Mouse (Mus musculus) cerebellum, postnatal 36 days (tissue): ENCODE data around the gene Troap.

Source experiments
- DNase-seq, 2 experiments: peaks; one replicate each; pipeline ENCODE4 v3.0.0; 2021 to 2022; ENCODE audit warnings: mixed read lengths in 2 of 2

Troap gene

DNA sequence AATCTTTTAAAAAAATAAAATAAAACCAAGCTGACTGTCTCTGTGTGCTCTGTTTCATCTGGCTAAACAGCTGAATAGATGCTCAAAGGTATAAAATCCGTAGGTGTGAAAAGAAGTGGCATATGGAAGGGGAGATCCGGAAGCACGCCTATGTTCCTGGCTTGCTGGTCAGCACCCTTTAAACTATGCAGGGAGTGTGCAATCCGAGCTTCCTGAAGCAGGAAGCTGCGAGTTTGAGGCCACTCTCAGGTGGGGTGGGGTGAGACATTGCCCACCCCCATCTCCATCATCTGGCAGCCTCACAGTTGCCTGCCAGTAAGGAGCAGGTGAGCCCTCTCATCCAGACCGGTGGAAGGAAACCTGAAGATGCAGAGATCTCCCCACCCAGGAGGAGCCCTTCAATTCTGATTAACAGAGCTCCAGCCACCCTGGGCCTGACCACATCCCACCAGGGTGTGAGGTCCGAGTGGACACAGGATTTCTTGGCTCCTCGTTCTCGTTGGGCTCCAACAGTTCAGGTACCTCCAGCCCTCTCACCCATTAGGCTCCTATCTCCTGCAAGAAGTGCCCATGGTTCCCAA, at the start of gene Troap:
Gene Troap (plus strand): TSS at position 557 of the 581 bp plus-strand sequence.
- no peak for DNase-seq

GRCm38 (mm10) chr15:99024668-99025314, 49.6 kb upstream of the Troap start:
- DNase-seq: peak; percentile 77

DNA sequence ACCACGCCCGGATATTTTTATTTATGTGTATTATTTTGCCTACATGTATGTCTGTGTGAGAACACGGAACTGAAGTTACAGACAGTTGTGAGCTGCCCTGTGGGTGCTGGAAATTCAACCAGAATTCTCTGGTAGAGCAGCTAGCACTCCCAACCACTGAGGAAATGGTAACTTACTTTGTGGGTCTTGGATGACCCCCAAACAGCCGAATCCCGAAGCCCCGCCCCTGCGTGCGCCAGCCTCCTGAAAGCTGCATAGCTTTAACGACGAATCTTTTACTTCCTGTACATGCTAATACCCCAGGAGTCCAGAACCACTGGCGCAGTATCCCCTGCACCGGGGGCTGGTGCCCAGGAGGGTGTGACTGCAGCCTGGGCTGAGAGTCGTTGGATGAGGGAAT, 49.0 kb upstream of the Troap start:
- no peak for DNase-seq

GRCm38 (mm10) chr15:99026259-99026658, 48.1 kb upstream of the Troap start:
- peak; percentile 13 to 17 for DNase-seq

DNA sequence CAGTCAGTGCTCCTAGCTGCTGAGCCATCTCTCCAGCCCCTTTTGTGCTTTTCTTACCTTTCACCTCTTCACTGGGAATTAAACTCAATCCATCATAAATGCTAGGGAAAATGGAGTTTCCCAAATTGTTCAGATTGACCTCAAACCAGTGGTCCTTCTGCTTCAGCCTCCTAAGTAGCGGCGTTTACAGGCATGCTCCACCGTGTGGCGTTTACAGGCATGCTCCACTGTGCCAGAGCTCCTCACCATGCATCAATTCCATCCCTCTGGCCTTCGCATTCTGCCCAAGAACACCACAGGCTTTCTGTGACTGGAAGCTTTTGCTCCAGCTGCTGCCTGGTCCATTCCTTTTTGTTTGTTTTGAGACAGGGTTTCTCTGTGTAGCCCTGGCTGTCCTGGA, 47.3 kb upstream of the Troap start:
- DNase-seq: no peak

DNA sequence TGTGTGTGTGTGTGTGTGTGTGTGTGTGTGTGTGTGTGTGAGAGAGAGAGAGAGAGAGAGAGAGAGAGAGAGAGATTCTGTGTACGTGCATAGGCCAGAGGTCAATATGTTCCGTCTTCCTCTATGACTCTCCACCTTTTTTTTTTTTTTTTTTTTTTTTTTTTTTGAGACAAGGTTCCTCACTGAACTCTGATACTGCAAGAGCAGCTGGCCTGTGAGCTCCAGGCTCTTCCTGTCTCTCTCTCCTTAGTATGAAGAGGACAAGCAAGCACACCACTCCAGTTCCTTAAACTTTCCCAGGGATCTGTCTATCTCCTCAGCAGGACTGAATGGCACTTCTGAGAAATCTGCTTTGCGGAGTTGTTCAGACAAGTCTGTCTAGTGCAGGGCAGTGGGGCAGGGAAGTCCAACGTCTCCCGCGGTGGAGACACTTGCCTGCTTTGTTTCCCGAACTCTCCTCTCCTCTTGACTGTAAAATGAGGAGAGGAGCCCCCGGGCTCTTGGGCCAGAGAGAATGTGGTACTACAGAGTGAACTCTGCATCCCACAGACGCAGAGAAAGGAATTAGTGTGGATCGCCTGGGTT, 45.4 kb upstream of the Troap start:
- DNase-seq: no peak

GRCm38 (mm10) chr15:99029619-99030584, 44.5 kb upstream of the Troap start, which contains the start of gene Tuba1c:
TSS of gene Tuba1c (plus strand) at chr15:99029891.
- DNase-seq: peak in 1 of 2 experiments; percentile 17

DNA sequence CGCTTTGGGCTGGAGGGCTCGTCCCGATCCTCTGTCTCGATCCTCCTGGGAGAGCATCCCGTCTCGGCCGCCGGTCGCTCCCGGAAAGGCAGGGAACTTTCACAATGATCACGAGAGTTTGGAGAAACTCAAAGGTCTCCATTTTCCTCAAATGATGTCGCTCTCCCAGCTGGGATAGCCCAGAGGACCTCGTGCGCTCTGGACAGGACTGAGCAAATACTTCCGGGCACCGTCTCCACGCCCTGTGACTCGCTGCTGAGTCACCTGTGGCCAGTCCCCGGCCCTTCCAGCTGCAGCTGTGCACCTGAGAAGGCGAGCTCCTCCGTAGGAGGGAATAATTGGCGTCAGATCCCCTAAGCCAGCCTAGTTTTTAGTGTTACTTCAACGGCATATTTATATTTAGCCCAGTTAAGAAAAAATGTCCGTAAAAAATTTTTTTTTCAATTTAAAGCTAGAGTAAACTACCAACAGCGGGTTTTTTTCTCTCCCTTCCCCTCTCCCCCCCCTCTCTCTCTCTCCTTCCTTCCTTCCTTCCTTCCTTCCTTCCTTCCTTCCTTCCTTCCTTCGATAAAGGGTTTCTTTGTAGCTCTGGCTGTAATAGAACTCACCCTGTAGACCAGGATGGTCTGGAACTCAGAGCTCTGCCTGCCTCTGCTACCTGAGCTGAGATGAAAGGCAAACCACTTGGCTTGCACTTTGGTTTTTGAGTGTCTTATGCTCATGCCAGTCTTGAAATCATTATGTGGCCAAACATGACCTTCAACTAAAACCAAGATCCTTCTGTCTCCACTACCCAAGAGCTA, 43.6 kb upstream of the Troap start:
- DNase-seq: no peak

- DNase-seq: no peak
Measured at GRCm38 (mm10) chr15:99031388-99031675, 43.0 kb upstream of the Troap start.

- DNase-seq: no peak
Measured at GRCm38 (mm10) chr15:99032041-99032725, 42.2 kb upstream of the Troap start.

GRCm38 (mm10) chr15:99032726-99033250, 41.6 kb upstream of the Troap start:
- no peak for DNase-seq

DNA sequence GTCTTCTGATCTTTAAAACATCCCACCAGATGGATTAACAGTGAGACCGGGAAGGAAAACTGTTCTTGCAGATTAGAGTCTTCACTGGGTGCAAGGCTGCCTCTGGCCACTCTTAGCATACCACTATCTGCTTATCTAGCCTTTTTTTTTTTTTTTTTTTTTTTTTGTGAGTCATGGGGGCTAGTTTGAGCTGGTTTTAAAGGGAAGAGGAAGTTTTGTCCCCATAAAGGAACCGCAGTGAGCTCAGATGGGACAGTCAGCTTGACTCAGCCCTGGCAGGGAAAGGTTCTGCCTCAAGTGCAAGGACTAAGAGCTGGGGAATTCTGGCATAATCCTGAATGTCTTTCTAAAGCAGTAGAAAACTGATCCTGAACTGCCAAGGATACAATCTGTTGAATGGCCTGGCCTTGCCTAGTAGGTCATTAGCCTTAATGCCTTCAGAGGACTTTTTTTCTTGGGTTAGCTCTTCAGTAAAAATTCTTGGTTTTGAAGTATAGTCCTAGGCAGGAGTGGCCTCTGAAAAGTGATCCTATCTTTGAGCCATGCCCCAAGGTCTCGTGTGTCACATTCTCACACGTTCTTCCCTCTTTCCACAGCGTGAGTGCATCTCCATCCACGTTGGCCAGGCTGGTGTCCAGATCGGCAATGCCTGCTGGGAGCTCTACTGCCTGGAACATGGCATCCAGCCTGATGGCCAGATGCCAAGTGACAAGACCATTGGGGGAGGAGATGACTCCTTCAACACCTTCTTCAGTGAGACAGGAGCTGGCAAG, 40.7 kb upstream of the Troap start:
- DNase-seq: peak in 1 of 2 experiments; percentile 23

- DNase-seq: no peak
Measured at GRCm38 (mm10) chr15:99035431-99035830, 38.9 kb upstream of the Troap start.

DNA sequence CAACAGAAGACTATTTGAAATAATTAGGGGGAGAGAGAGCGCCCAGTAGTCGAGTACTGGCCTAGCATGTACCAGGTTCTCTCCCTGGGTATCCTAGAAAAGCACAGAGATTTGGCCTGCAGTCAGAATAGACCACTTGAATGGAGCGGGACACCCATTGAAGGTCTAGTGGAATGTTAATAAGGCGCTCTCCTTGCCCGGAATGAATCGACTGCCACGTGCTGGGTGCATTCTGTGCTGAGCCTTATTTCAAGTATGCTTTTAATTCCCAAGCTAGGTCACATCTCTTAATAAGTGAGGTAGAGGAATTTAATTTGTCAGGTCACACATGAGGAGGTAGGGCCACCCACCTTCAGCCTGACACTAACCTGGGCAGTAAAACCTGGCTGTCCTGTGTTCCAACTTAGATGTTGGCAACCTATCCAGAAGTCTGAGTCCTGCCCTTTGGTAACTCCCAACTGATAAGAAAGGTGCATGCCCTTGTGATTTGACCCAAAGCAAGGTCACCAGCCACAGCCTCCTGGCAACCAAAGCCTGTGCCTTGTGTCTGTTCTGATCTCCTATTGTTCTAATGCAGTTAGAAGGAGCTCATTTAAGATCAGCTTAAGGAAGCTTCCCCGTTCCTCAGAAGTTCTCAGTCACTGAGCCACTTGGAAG, 38.0 kb upstream of the Troap start:
- no peak for DNase-seq

DNA sequence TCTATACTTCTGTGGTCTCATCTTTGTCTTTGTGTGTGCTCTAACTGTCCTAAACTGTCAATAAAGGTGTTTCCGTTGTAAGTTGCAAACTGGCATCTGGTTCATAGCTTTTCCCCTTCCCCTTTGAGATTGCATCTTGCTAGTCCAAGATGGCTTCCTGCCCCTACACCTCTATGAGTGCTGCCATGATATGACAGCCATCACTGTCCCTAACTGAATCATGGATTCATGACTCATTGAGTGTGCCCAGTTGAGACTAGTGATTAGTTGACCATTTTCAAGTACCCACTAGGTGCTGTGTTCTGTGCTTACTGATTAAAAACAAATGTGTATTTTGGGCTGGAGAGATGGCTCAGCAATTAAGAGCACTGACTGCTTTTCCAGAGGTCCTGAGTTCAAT, 36.4 kb upstream of the Troap start:
- DNase-seq: no peak

GRCm38 (mm10) chr15:99038797-99039196, 35.6 kb upstream of the Troap start:
- DNase-seq: no peak

GRCm38 (mm10) chr15:99039306-99039705, 35.1 kb upstream of the Troap start:
- DNase-seq: no peak

- no peak for DNase-seq
Measured at GRCm38 (mm10) chr15:99039996-99040919, 34.1 kb upstream of the Troap start.
